Mouse (Mus musculus) thymus, postnatal 0 days (tissue): ENCODE data around the gene Trpm3. TPM values are rescaled to one million over a fixed set of nuclear protein-coding genes. Genes with fewer than 3 reads are reported as not detected.

Experiments used
- DNase-seq: peaks from one replicate; pipeline ENCODE4 v3.0.0-alpha.2; 2015; ENCODE audit warnings: low spot score
- polyA plus RNA-seq: library from polyadenylated mRNA; unstranded; fragments of >200 nt; fragmentation: Nextera tagmentation; extraction: Ambion mirVana; gene quantifications from 2 replicates; pipeline ENCODE4 v1.2.1, GENCODE M21; 2015

The Trpm3 gene
- polyA plus RNA-seq, 1 experiment from 2014 or later, result 0.48 TPM

GRCm38 (mm10) chr19:22917345-22917735, 778.5 kb downstream of the Trpm3 start:
- DNase-seq, result no peak

- DNase-seq, result no peak
Measured at GRCm38 (mm10) chr19:22920949-22921348, 782.1 kb downstream of the Trpm3 start.

- no peak for DNase-seq
Measured at GRCm38 (mm10) chr19:22922871-22923670, 784.2 kb downstream of the Trpm3 start.

- no peak for DNase-seq
Measured at GRCm38 (mm10) chr19:22925284-22925683, 786.4 kb downstream of the Trpm3 start.

- no peak for DNase-seq
Measured at GRCm38 (mm10) chr19:22926753-22927152, 787.9 kb downstream of the Trpm3 start.

- DNase-seq, result no peak
Measured at GRCm38 (mm10) chr19:22928366-22928765, 789.5 kb downstream of the Trpm3 start.

- DNase-seq, result no peak
Measured at GRCm38 (mm10) chr19:22929768-22930167, 790.9 kb downstream of the Trpm3 start.

- no peak for DNase-seq
Measured at GRCm38 (mm10) chr19:22930368-22930834, 791.6 kb downstream of the Trpm3 start.

GRCm38 (mm10) chr19:22931006-22931405, 792.2 kb downstream of the Trpm3 start:
- no peak for DNase-seq

- DNase-seq, result no peak
Measured at GRCm38 (mm10) chr19:22935067-22935466, 796.2 kb downstream of the Trpm3 start.

- DNase-seq, result no peak
Measured at GRCm38 (mm10) chr19:22938848-22939724, 800.2 kb downstream of the Trpm3 start.

- no peak for DNase-seq
Measured at GRCm38 (mm10) chr19:22939836-22940235, 801.0 kb downstream of the Trpm3 start.

GRCm38 (mm10) chr19:22940487-22940886, 801.6 kb downstream of the Trpm3 start:
- DNase-seq, result no peak

GRCm38 (mm10) chr19:22940956-22941355, 802.1 kb downstream of the Trpm3 start:
- no peak for DNase-seq

- no peak for DNase-seq
Measured at GRCm38 (mm10) chr19:22952480-22952879, 813.6 kb downstream of the Trpm3 start.

GRCm38 (mm10) chr19:22953191-22953590, 814.3 kb downstream of the Trpm3 start:
- DNase-seq, result no peak

GRCm38 (mm10) chr19:22958414-22958813, 819.6 kb downstream of the Trpm3 start:
- DNase-seq, result no peak

- DNase-seq, result no peak
Measured at GRCm38 (mm10) chr19:22960450-22961265, 821.8 kb downstream of the Trpm3 start.

- DNase-seq, result no peak
Measured at GRCm38 (mm10) chr19:22962001-22962708, 823.3 kb downstream of the Trpm3 start.

GRCm38 (mm10) chr19:22962731-22963130, 823.9 kb downstream of the Trpm3 start:
- no peak for DNase-seq
